8 mouse cellular contexts compared by ENCODE assay signal in the genomic region with DNA sequence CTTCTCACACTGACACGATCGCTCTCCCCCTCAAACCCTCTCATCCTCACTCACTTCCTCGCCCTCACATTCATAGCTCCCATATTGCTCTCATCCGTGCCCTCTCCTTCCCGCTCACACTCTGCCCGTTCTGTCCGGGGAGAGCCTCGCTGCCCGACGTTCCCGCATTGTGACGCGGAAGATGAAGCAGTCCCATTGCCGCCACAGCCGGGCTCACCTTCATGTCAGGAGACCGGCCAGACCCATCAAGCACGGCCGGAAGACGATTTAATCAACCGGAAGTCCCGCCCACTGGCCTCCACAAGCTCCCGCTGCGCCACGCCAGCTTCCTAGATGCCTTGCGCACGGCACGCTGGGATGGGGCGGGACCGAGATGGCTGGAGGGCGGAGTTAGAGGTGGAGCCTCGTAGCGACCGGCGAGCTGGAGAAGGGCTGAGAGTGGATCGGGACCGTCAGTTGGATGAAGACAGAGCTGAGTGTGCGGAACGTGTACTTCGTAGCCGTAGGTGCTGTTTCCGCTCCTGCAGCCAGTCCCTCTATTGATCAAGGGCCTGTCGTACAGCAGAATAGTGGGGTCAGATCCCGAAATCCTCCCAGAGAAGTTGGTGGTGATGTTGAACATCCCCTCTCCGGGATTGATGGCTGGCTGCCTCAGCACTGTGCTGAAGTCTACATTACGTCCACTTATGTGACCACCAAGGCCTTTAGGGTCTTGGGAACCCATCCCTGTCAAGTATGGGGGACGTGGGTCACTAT. TPM values are rescaled to one million over a fixed set of nuclear protein-coding genes. Genes with fewer than 3 reads are reported as not detected.
DNase-seq lines count a peak whose midpoint lies in the region; ATAC-seq and TF ChIP-seq lines count a peak whose summit lies in the region.

A gene (minus strand): TSS at position 302 of the 756 bp plus-strand sequence.

- intact Hi-C loops in gastrocnemius, adult 2 months (cut with DNase I) = loop anchor here (1.0 to 5.0 kb wide), 2 partner anchors 23 to 142 kb away; a partner anchor contains a TSS
- intact Hi-C loops in left cerebral cortex, adult 2 months (cut with DNase I) = loop anchor here (1.0 to 10.0 kb wide), 4 partner anchors 21 to 365 kb away; no protein-coding TSS in a partner anchor

- no peaks in the 10 kb centered on the region for H3K9me3 ChIP-seq in hindbrain, postnatal 0 days (ENCODE audit: low read length)

- peaks cover 19% of the 10 kb centered on the region for H3K4me1 ChIP-seq in hindbrain, postnatal 0 days (ENCODE audit: insufficient read depth, low read length)

- WGBS in hindbrain, postnatal 0 days = 1% methylated on average over 46 of the region's 46 CpGs

- peak within 1 kb of the TSS; percentile 92 for H3K4me3 ChIP-seq in gastrocnemius, adult 2 months
- H3K4me3 ChIP-seq in hindbrain, postnatal 0 days (ENCODE audit: low read length) = peak within 1 kb of the TSS; percentile 68
- H3K4me3 ChIP-seq in left cerebral cortex, adult 2 months = peak within 1 kb of the TSS; percentile 84

- ATAC-seq in hindbrain, postnatal 0 days = peak; percentile 97
- peak; percentile 88 for ATAC-seq in megakaryocyte, adult 5-6 weeks (ENCODE audit: poor library complexity, severe bottlenecking)

- DNase-seq in WW6 (ENCODE audit: low read depth, low spot score) = peak; percentile 95
- peak; percentile 92 to 97 for DNase-seq in cerebellum, postnatal 4 days (ENCODE audit: low spot score in 2 of 2)
- DNase-seq in gastrocnemius, adult 2 months = peak; percentile 99
- DNase-seq in hindbrain, postnatal 0 days (ENCODE audit: low spot score) = peak; percentile 100
- peak; percentile 96 for DNase-seq in left cerebral cortex, adult 2 months (ENCODE audit: extremely low spot score in 1 of 2, low spot score in 2 of 2)
- peak; percentile 98 for DNase-seq in right cerebral cortex, adult 2 months (ENCODE audit: low spot score in 2 of 2)
- DNase-seq in urinary bladder, postnatal 14 days (ENCODE audit: low spot score) = peak; percentile 99

- H3K9ac ChIP-seq in hindbrain, postnatal 0 days (replicated peaks; ENCODE audit: low read length) = peak within 1 kb of the TSS; percentile 81

- no peaks in the 10 kb centered on the region for H3K27me3 ChIP-seq in hindbrain, postnatal 0 days (ENCODE audit: insufficient read depth, low read length)

- peak within 1 kb of the TSS; percentile 86 for H3K4me2 ChIP-seq in hindbrain, postnatal 0 days (ENCODE audit: low read depth, low read length)

- no peaks in the 10 kb centered on the region for H3K36me3 ChIP-seq in hindbrain, postnatal 0 days (ENCODE audit: insufficient read depth, low read length)

- TF ChIP-seq CTCF in gastrocnemius, adult 2 months (IDR thresholded peaks at IDR 0.05) = no peak
- no peak for TF ChIP-seq CTCF in hindbrain, postnatal 0 days (IDR thresholded peaks at IDR 0.05; ENCODE audit: low read depth)
- no peak for TF ChIP-seq CTCF in left cerebral cortex, adult 2 months (IDR thresholded peaks at IDR 0.05)

- H3K27ac ChIP-seq in gastrocnemius, adult 2 months = peak within 1 kb of the TSS; percentile 93
- peak within 1 kb of the TSS; percentile 83 for H3K27ac ChIP-seq in hindbrain, postnatal 0 days
- H3K27ac ChIP-seq in left cerebral cortex, adult 2 months = peak within 1 kb of the TSS; percentile 87

RNA-seq across cellular contexts. Expression of the gene that starts here (rescaled TPM):
- 10 to 100 TPM; 11.5 to 21.6 TPM for total RNA-seq in gastrocnemius, adult 2 months (2021)
- total RNA-seq in hindbrain, postnatal 0 days (2014; rRNA removed) = 34.2 and 55.2 TPM in 2 replicates
- 47.8 and 48.3 TPM in 2 replicates for polyA plus RNA-seq in hindbrain, postnatal 0 days (2015; fragmentation: Nextera tagmentation; extraction: Ambion mirVana)
- 10 to 100 TPM; 59.2 to 72.0 TPM for total RNA-seq in left cerebral cortex, adult 2 months (2021)
- 8.0 and 8.4 TPM in 2 replicates for total RNA-seq in megakaryocyte, adult 5-6 weeks (2015)
- total RNA-seq in megakaryocyte, adult 5-6 weeks (2017) = 28.3 and 43.5 TPM in 2 replicates

Comparison
In these comparisons a context has a peak if more than half of its experiments do, and no peak if none do; other contexts are left out.
1. Peak in every context shown above with its lines: DNase-seq, ATAC-seq, H3K4me3 ChIP-seq and H3K27ac ChIP-seq.